Mouse (Mus musculus) hindbrain, postnatal 0 days (tissue): ENCODE measurements at regions not wholly inside any gene's neighbourhood (a gene's known extent, or its start where the extent isn't known, plus 50 kb on each side); places are given as distances from the start of the nearest gene placed in this dataset.

Source experiments
- ATAC-seq: fragments of 200-750 bp; cut with Nextera tagmentation; 2 replicates; pipeline ENCODE4 v1.8.0; 2017; ENCODE audit warnings: mild to moderate bottlenecking, moderate TSS enrichment, moderate library complexity
- DNase-seq: peaks from one replicate; pipeline ENCODE4 v3.0.0-alpha.2; 2015; ENCODE audit warnings: low spot score
- H3K27ac ChIP-seq: fragments of 300-500 bp; sonication (generic); 2 replicates; pipeline ENCODE4 v1.5.1; 2014; ENCODE audit warnings: mild to moderate bottlenecking
- H3K27me3 ChIP-seq: fragments of 300-500 bp; sonication (generic); 2 replicates; pipeline ENCODE4 v1.6.1; 2014; ENCODE audit warnings: low read length, mixed read lengths; ENCODE audit not compliant: insufficient read depth
- H3K36me3 ChIP-seq: fragments of 300-500 bp; sonication (generic); 2 replicates; pipeline ENCODE4 v1.6.1; 2014; ENCODE audit warnings: low read length, mixed read lengths; ENCODE audit not compliant: insufficient read depth
- H3K4me1 ChIP-seq: fragments of 300-500 bp; sonication (generic); 2 replicates; pipeline ENCODE4 v1.6.1; 2014; ENCODE audit warnings: antibody characterized with exemption, low read length, mixed read lengths; ENCODE audit not compliant: insufficient read depth
- H3K4me2 ChIP-seq: fragments of 300-500 bp; sonication (generic); 2 replicates; pipeline ENCODE4 v1.6.1; 2014; ENCODE audit warnings: low read depth, mild to moderate bottlenecking, low read length, moderate library complexity, mixed read lengths
- H3K4me3 ChIP-seq: fragments of 300-500 bp; sonication (generic); 2 replicates; pipeline ENCODE4 v1.5.1; 2014; ENCODE audit warnings: low read length
- H3K9ac ChIP-seq: fragments of 300-500 bp; sonication (generic); replicated peaks from 2 replicates; pipeline ENCODE4 v1.6.1; 2014; ENCODE audit warnings: mild to moderate bottlenecking, low read length, moderate library complexity, mixed read lengths
- H3K9me3 ChIP-seq: fragments of 300-500 bp; sonication (generic); 2 replicates; pipeline ENCODE4 v1.6.1; 2016; ENCODE audit warnings: low read length, mixed read lengths
- CTCF ChIP-seq: IDR thresholded peaks from 2 replicates; pipeline ENCODE4 v1.5.1; 2016; ENCODE audit warnings: antibody characterized with exemption, control low read depth, low read depth
- WGBS: fragments of 180-500 bp; shearing (Covaris S2); extraction: QIAGEN DNeasy Blood & Tissue Kit; methylation state at CpG from one replicate; pipeline ENCODE4 v1.1.7; 2014; 5-methylcytosine and 5-hydroxymethylcytosine counted together

- 44% methylated on average over 17 of the region's 17 CpGs for WGBS
- Histone ChIP-seq H3K4me2 (no peak overlapping the region), H3K27me3 (no peaks in the 10 kb centered on the region), H3K27ac (no peak overlapping the region), H3K9ac (no peak overlapping the region), H3K36me3 (no peaks in the 10 kb centered on the region), H3K4me1 (no peaks in the 10 kb centered on the region), H3K9me3 (no peaks in the 10 kb centered on the region), H3K4me3 (no peak overlapping the region)
- peak; percentile 51 for DNase-seq
- TF ChIP-seq CTCF = peak; percentile 46
- peak; percentile 59; the same call in 1 of the 2 replicates for ATAC-seq
Measured at GRCm38 (mm10) chr13:107933598-107934571, 110.4 kb upstream of the Smim15 start.

GRCm38 (mm10) chr13:107932423-107933032 is 111.7 kb upstream of the Smim15 start:
- Histone ChIP-seq H3K4me3 (no peak overlapping the region), H3K4me1 (no peaks in the 10 kb centered on the region), H3K9ac (no peak overlapping the region), H3K27me3 (no peaks in the 10 kb centered on the region), H3K4me2 (no peak overlapping the region), H3K27ac (no peak overlapping the region), H3K9me3 (no peaks in the 10 kb centered on the region), H3K36me3 (no peaks in the 10 kb centered on the region)
- ATAC-seq (no peak), DNase-seq (no peak)
- WGBS = 58% methylated on average over 12 of the region's 12 CpGs
- no peak for TF ChIP-seq CTCF

GRCm38 (mm10) chr13:107931216-107931615 is 113.0 kb upstream of the Smim15 start:
- no peaks in the 10 kb centered on the region for H3K9me3 ChIP-seq

GRCm38 (mm10) chr13:107927499-107928215 is 116.6 kb upstream of the Smim15 start:
- 71% methylated on average over 10 of the region's 10 CpGs for WGBS
- Histone ChIP-seq H3K4me1 (no peaks in the 10 kb centered on the region), H3K9me3 (no peaks in the 10 kb centered on the region), H3K36me3 (no peaks in the 10 kb centered on the region), H3K27me3 (no peaks in the 10 kb centered on the region), H3K4me3 (no peak overlapping the region), H3K4me2 (no peak overlapping the region), H3K27ac (no peak overlapping the region), H3K9ac (no peak overlapping the region)
- no peak for DNase-seq
- TF ChIP-seq CTCF = peak; percentile 16
- ATAC-seq = no peak

More at GRCm38 (mm10) chr13:107931216-107931615, 113.0 kb upstream of the Smim15 start:
- WGBS = 61% methylated on average over 7 of the region's 7 CpGs
- no peak for ATAC-seq
- Histone ChIP-seq H3K4me2 (no peak overlapping the region), H3K36me3 (no peaks in the 10 kb centered on the region), H3K27me3 (no peaks in the 10 kb centered on the region), H3K4me1 (no peaks in the 10 kb centered on the region), H3K27ac (no peak overlapping the region), H3K4me3 (no peak overlapping the region), H3K9ac (no peak overlapping the region)
- no peak for TF ChIP-seq CTCF
- no peak for DNase-seq

- DNase-seq (no peak), ATAC-seq (no peak)
- Histone ChIP-seq H3K4me1 (no peaks in the 10 kb centered on the region), H3K27ac (no peak overlapping the region), H3K9ac (no peak overlapping the region), H3K4me2 (no peak overlapping the region), H3K4me3 (no peak overlapping the region), H3K36me3 (no peaks in the 10 kb centered on the region), H3K27me3 (no peaks in the 10 kb centered on the region), H3K9me3 (no peaks in the 10 kb centered on the region)
- TF ChIP-seq CTCF = no peak
- 53% methylated on average over 8 of the region's 8 CpGs for WGBS
Measured at GRCm38 (mm10) chr13:107925470-107925869, 118.8 kb upstream of the Smim15 start.
